Mouse (Mus musculus): Measurements from ENCODE around the gene Rnf224. TPM values are rescaled to one million over a fixed set of nuclear protein-coding genes. Genes with fewer than 3 reads are reported as not detected.
"Not testable (repeated sequence)": the region's sequence is repeated elsewhere in the genome, so short reads cannot be mapped to it uniquely, and the experiment has no call there.

Gene Rnf224
- polyA plus RNA-seq, 1 experiment: 0.05 TPM

GRCm38 (mm10) chr2:25264286-25264660 is 27.7 kb upstream of the Rnf224 start:
- Histone ChIP-seq H3K27me3 (ENCODE audit: control insufficient read depth, insufficient read depth, low read length) (no peaks in the 10 kb centered on the region), H3K27ac (ENCODE audit: control insufficient read depth, insufficient read depth, low read length) (no peak overlapping the region), H3K4me1 (replicated peaks; ENCODE audit: control insufficient read depth, insufficient read depth, low read length) (peaks cover 22% of the 10 kb centered on the region), H3K4me3 (ENCODE audit: control insufficient read depth, insufficient read depth, low read length) (no peak overlapping the region), H3K36me3 (ENCODE audit: control insufficient read depth, insufficient read depth, low read length) (no peaks in the 10 kb centered on the region)
- TF ChIP-seq CTCF (IDR thresholded peaks at IDR 0.05; ENCODE audit: borderline replicate concordance, control insufficient read depth, extremely low read depth, insufficient read depth, low read length, poor library complexity) (no peak), POLR2A (IDR thresholded peaks at IDR 0.05; ENCODE audit: control insufficient read depth, extremely low read depth, insufficient read depth, low read length, poor library complexity) (no peak)
- DNase-seq: no peak
- 73% methylated on average over 5 of the region's 5 CpGs for WGBS

GRCm38 (mm10) chr2:25263623-25264285 is 27.2 kb upstream of the Rnf224 start:
- peak overlapping the region; percentile 59 for H3K4me3 ChIP-seq (ENCODE audit: control insufficient read depth, insufficient read depth, low read length)
- WGBS: 48% methylated on average over 12 of the region's 12 CpGs
- DNase-seq: no peak
- no peak overlapping the region for H3K27ac ChIP-seq (ENCODE audit: control insufficient read depth, insufficient read depth, low read length)
- H3K27me3 ChIP-seq (ENCODE audit: control insufficient read depth, insufficient read depth, low read length): no peaks in the 10 kb centered on the region
- TF ChIP-seq POLR2A (IDR thresholded peaks at IDR 0.05; ENCODE audit: control insufficient read depth, extremely low read depth, insufficient read depth, low read length, poor library complexity): no peak
- TF ChIP-seq CTCF (IDR thresholded peaks at IDR 0.05; ENCODE audit: borderline replicate concordance, control insufficient read depth, extremely low read depth, insufficient read depth, low read length, poor library complexity): no peak
- peaks cover 22% of the 10 kb centered on the region for H3K4me1 ChIP-seq (replicated peaks; ENCODE audit: control insufficient read depth, insufficient read depth, low read length)
- H3K36me3 ChIP-seq (ENCODE audit: control insufficient read depth, insufficient read depth, low read length): no peaks in the 10 kb centered on the region

GRCm38 (mm10) chr2:25262795-25263622 is 26.4 kb upstream of the Rnf224 start:
- H3K27me3 ChIP-seq (ENCODE audit: control insufficient read depth, insufficient read depth, low read length): no peaks in the 10 kb centered on the region
- TF ChIP-seq CTCF (IDR thresholded peaks at IDR 0.05; ENCODE audit: borderline replicate concordance, control insufficient read depth, extremely low read depth, insufficient read depth, low read length, poor library complexity): no peak
- TF ChIP-seq POLR2A (IDR thresholded peaks at IDR 0.05; ENCODE audit: control insufficient read depth, extremely low read depth, insufficient read depth, low read length, poor library complexity): no peak
- H3K27ac ChIP-seq (ENCODE audit: control insufficient read depth, insufficient read depth, low read length): no peak overlapping the region
- no peaks in the 10 kb centered on the region for H3K36me3 ChIP-seq (ENCODE audit: control insufficient read depth, insufficient read depth, low read length)
- under 1% methylated on average over 82 of the region's 82 CpGs for WGBS
- DNase-seq: peak; percentile 52
- H3K4me3 ChIP-seq (ENCODE audit: control insufficient read depth, insufficient read depth, low read length): peak overlapping the region; percentile 59
- peaks cover 22% of the 10 kb centered on the region for H3K4me1 ChIP-seq (replicated peaks; ENCODE audit: control insufficient read depth, insufficient read depth, low read length)

- no peak for TF ChIP-seq CTCF (IDR thresholded peaks at IDR 0.05; ENCODE audit: borderline replicate concordance, control insufficient read depth, extremely low read depth, insufficient read depth, low read length, poor library complexity)
- peak; percentile 54 for TF ChIP-seq POLR2A (IDR thresholded peaks at IDR 0.05; ENCODE audit: control insufficient read depth, extremely low read depth, insufficient read depth, low read length, poor library complexity)
- H3K36me3 ChIP-seq (ENCODE audit: control insufficient read depth, insufficient read depth, low read length): no peaks in the 10 kb centered on the region
- WGBS: under 1% methylated on average over 39 of the region's 39 CpGs
Measured at GRCm38 (mm10) chr2:25262291-25262767, 25.7 kb upstream of the Rnf224 start, which contains the start of gene Tprn. TSS of gene Tprn (plus strand) at chr2:25262618.

GRCm38 (mm10) chr2:25261870-25262269 is 25.3 kb upstream of the Rnf224 start:
- no peak overlapping the region for H3K27ac ChIP-seq (ENCODE audit: control insufficient read depth, insufficient read depth, low read length)
- peaks cover 22% of the 10 kb centered on the region for H3K4me1 ChIP-seq (replicated peaks; ENCODE audit: control insufficient read depth, insufficient read depth, low read length)
- DNase-seq: no peak
- H3K36me3 ChIP-seq (ENCODE audit: control insufficient read depth, insufficient read depth, low read length): no peaks in the 10 kb centered on the region
- H3K27me3 ChIP-seq (ENCODE audit: control insufficient read depth, insufficient read depth, low read length): no peaks in the 10 kb centered on the region
- peak overlapping the region; percentile 29; the same call in 1 of the 2 replicates for H3K4me3 ChIP-seq (ENCODE audit: control insufficient read depth, insufficient read depth, low read length)
- WGBS: 55% methylated on average over 12 of the region's 12 CpGs
- TF ChIP-seq CTCF (IDR thresholded peaks at IDR 0.05; ENCODE audit: borderline replicate concordance, control insufficient read depth, extremely low read depth, insufficient read depth, low read length, poor library complexity) (no peak), POLR2A (IDR thresholded peaks at IDR 0.05; ENCODE audit: control insufficient read depth, extremely low read depth, insufficient read depth, low read length, poor library complexity) (no peak)

More at GRCm38 (mm10) chr2:25262291-25262767, 25.7 kb upstream of the Rnf224 start, which contains the start of gene Tprn:
- peaks cover 22% of the 10 kb centered on the region for H3K4me1 ChIP-seq (replicated peaks; ENCODE audit: control insufficient read depth, insufficient read depth, low read length)
- H3K27me3 ChIP-seq (ENCODE audit: control insufficient read depth, insufficient read depth, low read length): no peaks in the 10 kb centered on the region
- no peak within 1 kb of the TSS for H3K27ac ChIP-seq (ENCODE audit: control insufficient read depth, insufficient read depth, low read length)
- H3K4me3 ChIP-seq (ENCODE audit: control insufficient read depth, insufficient read depth, low read length): peak within 1 kb of the TSS; percentile 59
- DNase-seq: peak; percentile 95

GRCm38 (mm10) chr2:25258887-25259286 is 22.3 kb upstream of the Rnf224 start:
- Histone ChIP-seq H3K4me1 (replicated peaks; ENCODE audit: control insufficient read depth, insufficient read depth, low read length) (peaks cover 15% of the 10 kb centered on the region), H3K36me3 (ENCODE audit: control insufficient read depth, insufficient read depth, low read length) (no peaks in the 10 kb centered on the region), H3K4me3 (ENCODE audit: control insufficient read depth, insufficient read depth, low read length) (no peak overlapping the region), H3K27me3 (ENCODE audit: control insufficient read depth, insufficient read depth, low read length) (no peaks in the 10 kb centered on the region), H3K27ac (ENCODE audit: control insufficient read depth, insufficient read depth, low read length) (no peak overlapping the region)
- DNase-seq: no peak
- TF ChIP-seq CTCF (IDR thresholded peaks at IDR 0.05; ENCODE audit: borderline replicate concordance, control insufficient read depth, extremely low read depth, insufficient read depth, low read length, poor library complexity): no peak
- no peak for TF ChIP-seq POLR2A (IDR thresholded peaks at IDR 0.05; ENCODE audit: control insufficient read depth, extremely low read depth, insufficient read depth, low read length, poor library complexity)
- WGBS: 88% methylated on average over 2 of the region's 2 CpGs

GRCm38 (mm10) chr2:25257250-25257649 is 20.7 kb upstream of the Rnf224 start:
- H3K27ac ChIP-seq (ENCODE audit: control insufficient read depth, insufficient read depth, low read length); H3K27me3 ChIP-seq (ENCODE audit: control insufficient read depth, insufficient read depth, low read length); DNase-seq; H3K4me3 ChIP-seq (ENCODE audit: control insufficient read depth, insufficient read depth, low read length); H3K4me1 ChIP-seq (replicated peaks; ENCODE audit: control insufficient read depth, insufficient read depth, low read length); H3K36me3 ChIP-seq (ENCODE audit: control insufficient read depth, insufficient read depth, low read length): not testable (repeated sequence)
- 86% methylated on average over 5 of the region's 5 CpGs for WGBS

GRCm38 (mm10) chr2:25256443-25257109 is 20.0 kb upstream of the Rnf224 start:
- DNase-seq: peak; percentile 70
- 32% methylated on average over 12 of the region's 12 CpGs for WGBS
- not testable (repeated sequence) for H3K27ac ChIP-seq (ENCODE audit: control insufficient read depth, insufficient read depth, low read length); H3K27me3 ChIP-seq (ENCODE audit: control insufficient read depth, insufficient read depth, low read length); H3K36me3 ChIP-seq (ENCODE audit: control insufficient read depth, insufficient read depth, low read length); H3K4me3 ChIP-seq (ENCODE audit: control insufficient read depth, insufficient read depth, low read length); H3K4me1 ChIP-seq (replicated peaks; ENCODE audit: control insufficient read depth, insufficient read depth, low read length)
